Comparison of ENCODE assay signal across 18 mouse cellular contexts in the genomic region with DNA sequence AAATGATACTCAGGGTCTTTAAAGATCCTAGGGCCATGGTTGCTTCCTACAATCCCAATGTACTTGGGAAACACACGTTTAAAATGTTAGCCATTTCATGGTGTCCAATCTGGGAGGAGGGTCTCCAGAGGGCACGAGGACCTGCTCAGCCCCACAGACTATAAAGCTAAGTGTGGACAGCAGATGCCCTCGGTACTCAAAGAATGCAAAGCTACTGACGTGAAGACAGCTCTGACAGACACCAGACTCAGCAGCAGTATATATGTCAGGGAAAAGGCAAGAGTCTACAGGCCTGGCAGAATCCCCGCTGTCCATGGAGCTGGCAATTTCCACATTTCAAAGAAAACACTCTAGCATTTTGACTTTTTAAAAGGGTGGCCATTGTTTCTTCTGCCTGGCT.
"Had no signal": no experiment of that assay in that cellular context is flagged by ENCODE, and none has a peak within 500 bp of the region (broad histone marks: within the 10 kb centered on the region; RNA-seq: fewer than 3 reads in every experiment).

No protein-coding gene starts in this region.

- H3K36me3 ChIP-seq: liver, embryonic 15.5 days; lung, embryonic 15.5 days; midbrain, embryonic 13.5 days; midbrain, embryonic 15.5 days; neural tube, embryonic 13.5 days; stomach, embryonic 15.5 days had no signal

- H3K9me3 ChIP-seq: liver, embryonic 15.5 days; lung, embryonic 15.5 days; megakaryocyte, embryonic 14.5 days; midbrain, embryonic 13.5 days; midbrain, embryonic 15.5 days; neural tube, embryonic 13.5 days; stomach, embryonic 15.5 days had no signal

- H3K27ac ChIP-seq: liver, embryonic 15.5 days; lung, embryonic 15.5 days; macrophage; midbrain, embryonic 13.5 days; midbrain, embryonic 15.5 days; neural tube, embryonic 13.5 days; stomach, embryonic 15.5 days had no signal

- H3K27me3 ChIP-seq: liver, embryonic 15.5 days; lung, embryonic 15.5 days; megakaryocyte, embryonic 14.5 days; midbrain, embryonic 13.5 days; midbrain, embryonic 15.5 days; neural tube, embryonic 13.5 days; stomach, embryonic 15.5 days had no signal

- H3K4me3 ChIP-seq: liver, embryonic 15.5 days; lung, embryonic 15.5 days; megakaryocyte, embryonic 14.5 days; midbrain, embryonic 13.5 days; midbrain, embryonic 15.5 days; neural tube, embryonic 13.5 days; stomach, embryonic 15.5 days had no signal

- DNase-seq: liver, postnatal 0 days; lung, adult 2 months; lung, postnatal 14 days; lung, postnatal 36 days; right cerebral cortex, postnatal 14 days; thymus, adult 2 months; thymus, postnatal 25 days; thymus, postnatal 4 days had no signal

- H3K4me1 ChIP-seq: liver, embryonic 15.5 days; lung, embryonic 15.5 days; megakaryocyte, embryonic 14.5 days; midbrain, embryonic 13.5 days; midbrain, embryonic 15.5 days; neural tube, embryonic 13.5 days; stomach, embryonic 15.5 days had no signal

- ATAC-seq: liver, postnatal 0 days; lung, postnatal 0 days; midbrain, embryonic 13.5 days; midbrain, embryonic 15.5 days had no signal

- H3K4me2 ChIP-seq: liver, embryonic 15.5 days; lung, embryonic 15.5 days; midbrain, embryonic 11.5 days; midbrain, embryonic 13.5 days; midbrain, embryonic 15.5 days; neural tube, embryonic 13.5 days; stomach, embryonic 15.5 days had no signal

- H3K9ac ChIP-seq: liver, embryonic 15.5 days; liver, postnatal 0 days; lung, embryonic 15.5 days; midbrain, embryonic 13.5 days; midbrain, embryonic 15.5 days; neural tube, embryonic 13.5 days; stomach, embryonic 15.5 days had no signal
